Mouse (Mus musculus) lung, adult 2 months (tissue): ENCODE measurements around the gene Dscam.

Source experiments
- CTCF ChIP-seq: fragments of 200-500 bp; IDR thresholded peaks from 2 replicates; pipeline ENCODE4 v1.5.1; 2011; ENCODE audit warnings: mild to moderate bottlenecking, low read length, control low read depth; ENCODE audit not compliant: insufficient read depth
- POLR2A ChIP-seq: fragments of 200-500 bp; IDR thresholded peaks from 2 replicates; pipeline ENCODE4 v1.6.1; 2011; ENCODE audit warnings: low read depth, mild to moderate bottlenecking, control low read depth, low read length, borderline replicate concordance; ENCODE audit errors: extremely low read depth

- TF ChIP-seq CTCF (no peak), POLR2A (no peak)
Measured at GRCm38 (mm10) chr16:96756994-96757393, 413.6 kb downstream of the Dscam start.
